Mouse (Mus musculus) kidney, postnatal 0 days (tissue): ENCODE measurements around the gene Brca1. TPM values are rescaled to one million over a fixed set of nuclear protein-coding genes. Genes with fewer than 3 reads are reported as not detected.
A peak's percentile ranks its signal among the peaks of the same experiment; 100 is the strongest.
"Not testable (repeated sequence)": the region's sequence is repeated elsewhere in the genome, so short reads cannot be mapped to it uniquely, and the experiment has no call there.

Experiments used
- ATAC-seq: fragments of 200-750 bp; cut with Nextera tagmentation; replicated peaks from 2 replicates; pipeline ENCODE4 v1.8.0; 2017; ENCODE audit warnings: low read depth, moderate number of reproducible peaks, moderate TSS enrichment, moderate library complexity; ENCODE audit not compliant: low FRiP score
- DNase-seq: peaks from one replicate; pipeline ENCODE4 v3.0.0-alpha.2; 2016; ENCODE audit warnings: low spot score
- H3K27ac ChIP-seq: fragments of 300-500 bp; sonication (generic); 2 replicates; pipeline ENCODE4 v1.5.1; 2014; ENCODE audit warnings: mild to moderate bottlenecking
- H3K27me3 ChIP-seq: fragments of 300-500 bp; sonication (generic); 2 replicates; pipeline ENCODE4 v1.6.1; 2014; ENCODE audit warnings: low read length, mixed read lengths; ENCODE audit not compliant: insufficient read depth
- H3K36me3 ChIP-seq: fragments of 300-500 bp; sonication (generic); 2 replicates; pipeline ENCODE4 v1.6.1; 2014; ENCODE audit warnings: low read length, mixed read lengths; ENCODE audit not compliant: insufficient read depth
- H3K4me1 ChIP-seq: fragments of 300-500 bp; sonication (generic); replicated peaks from 2 replicates; pipeline ENCODE4 v1.6.1; 2014; ENCODE audit warnings: antibody characterized with exemption, low read length, mixed read lengths; ENCODE audit not compliant: insufficient read depth
- H3K4me2 ChIP-seq: fragments of 300-500 bp; sonication (generic); 2 replicates; pipeline ENCODE4 v1.6.1; 2014; ENCODE audit warnings: mild to moderate bottlenecking, low read length, moderate library complexity, mixed read lengths
- H3K4me3 ChIP-seq: fragments of 300-500 bp; sonication (generic); replicated peaks from 2 replicates; pipeline ENCODE4 v1.5.1; 2014; ENCODE audit warnings: low read depth, low read length
- H3K9ac ChIP-seq: fragments of 300-500 bp; sonication (generic); 2 replicates; pipeline ENCODE4 v1.6.1; 2014; ENCODE audit warnings: low read depth, low read length
- H3K9me3 ChIP-seq: fragments of 300-500 bp; sonication (generic); replicated peaks from 2 replicates; pipeline ENCODE4 v1.6.1; 2016; ENCODE audit warnings: low read length, inconsistent platforms, mixed read lengths
- CTCF ChIP-seq: IDR thresholded peaks from 2 replicates; pipeline ENCODE4 v1.5.1; 2016; ENCODE audit warnings: antibody characterized with exemption, low read depth, mild to moderate bottlenecking, moderate library complexity
- WGBS: fragments of 180-500 bp; shearing (Covaris S2); extraction: QIAGEN DNeasy Blood & Tissue Kit; methylation state at CpG from one replicate; pipeline ENCODE4 v1.1.7; 2014; 5-methylcytosine and 5-hydroxymethylcytosine counted together
- polyA plus RNA-seq: library from polyadenylated mRNA; unstranded; fragments of >200 nt; fragmentation: Nextera tagmentation; extraction: Ambion mirVana; gene quantifications from 2 replicates; pipeline ENCODE4 v1.2.1, GENCODE M21; 2015

Brca1 gene
- polyA plus RNA-seq, 1 experiment from 2014 or later, result 4.2 TPM

- DNase-seq, result no peak
- Histone ChIP-seq H3K9me3 (no peaks in the 10 kb centered on the region), H3K27ac (no peak overlapping the region), H3K4me1 (peaks cover 7% of the 10 kb centered on the region; the same call in 1 of the 2 replicates), H3K27me3 (no peaks in the 10 kb centered on the region), H3K4me3 (no peak overlapping the region), H3K4me2 (no peak overlapping the region), H3K9ac (no peak overlapping the region), H3K36me3 (peaks cover 17% of the 10 kb centered on the region)
- no peak for ATAC-seq
- TF ChIP-seq CTCF, result no peak
- WGBS, result 64% methylated on average over 1 of the region's 1 CpGs
Measured at GRCm38 (mm10) chr11:101446319-101446718, 105.4 kb downstream of the Brca1 start.

DNA sequence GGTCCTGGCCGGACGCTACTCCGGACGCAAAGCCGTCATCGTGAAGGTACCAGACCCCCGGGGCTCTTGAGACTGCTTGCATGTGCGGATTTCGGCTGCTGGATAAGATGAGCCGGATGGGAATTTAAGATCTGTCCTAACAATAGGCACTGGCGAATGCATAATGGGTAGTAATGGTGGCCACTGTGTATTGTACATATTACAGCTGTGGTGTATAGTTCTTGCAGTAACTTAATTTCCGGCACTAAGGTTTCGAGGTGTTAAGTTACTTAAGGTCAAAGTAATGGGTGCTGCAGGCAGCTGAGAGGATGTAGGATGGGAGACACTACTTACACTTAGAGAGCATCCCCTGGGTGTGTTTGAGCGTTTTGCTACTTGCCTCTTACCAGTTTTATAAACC, 109.0 kb downstream of the Brca1 start:
- TF ChIP-seq CTCF, result no peak
- ATAC-seq (peak; percentile 0; the same call in 1 of the 2 replicates), DNase-seq (peak; percentile 43)
- peak overlapping the region; percentile 87 for H3K4me3 ChIP-seq
- H3K27ac ChIP-seq, result peak overlapping the region; percentile 92
- H3K9me3 ChIP-seq, result no peaks in the 10 kb centered on the region
- H3K4me1 ChIP-seq, result peaks cover 3% of the 10 kb centered on the region; the same call in 1 of the 2 replicates
- H3K36me3 ChIP-seq, result peaks cover 17% of the 10 kb centered on the region
- no peaks in the 10 kb centered on the region for H3K27me3 ChIP-seq
- H3K4me2 ChIP-seq, result peak overlapping the region; percentile 87
- peak overlapping the region; percentile 95 for H3K9ac ChIP-seq
- WGBS, result 0% methylated on average over 14 of the region's 14 CpGs

DNA sequence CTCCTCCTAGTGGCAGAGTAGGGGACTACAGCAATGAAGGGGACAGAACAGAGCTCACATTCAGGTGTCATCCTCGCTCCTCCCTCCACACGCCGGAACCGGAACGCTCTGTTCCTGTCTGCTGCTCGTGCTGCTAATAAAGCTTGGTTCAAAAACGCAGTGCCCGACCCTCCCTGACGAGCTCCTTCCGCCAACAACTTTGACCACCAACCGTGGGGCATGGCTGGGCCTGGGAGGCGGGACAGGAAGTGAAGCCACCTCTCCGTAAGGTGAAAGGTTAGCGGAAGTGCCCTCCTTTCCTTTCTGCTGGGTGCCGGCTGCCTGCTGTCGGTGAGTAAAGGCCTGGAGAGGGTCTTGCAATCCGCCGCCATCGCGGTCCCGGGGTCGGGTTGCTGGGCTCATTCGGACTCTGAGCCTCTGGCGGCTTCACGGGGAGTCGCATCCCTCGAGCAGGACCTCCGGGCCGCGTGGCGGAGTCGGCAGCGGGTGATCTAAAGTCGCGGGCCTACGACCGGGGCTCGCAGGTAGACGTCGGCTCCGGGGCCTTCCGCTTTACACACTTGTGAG, 109.5 kb downstream of the Brca1 start, which contains the start of gene Rpl27:
TSS of gene Rpl27 (plus strand) at position 172 of the 567 bp plus-strand sequence.
- Histone ChIP-seq H3K27ac (peak within 1 kb of the TSS; percentile 92), H3K9ac (peak within 1 kb of the TSS; percentile 95), H3K4me2 (peak within 1 kb of the TSS; percentile 87), H3K4me1 (peaks cover 3% of the 10 kb centered on the region; the same call in 1 of the 2 replicates), H3K27me3 (no peaks in the 10 kb centered on the region), H3K9me3 (no peaks in the 10 kb centered on the region), H3K36me3 (peaks cover 17% of the 10 kb centered on the region), H3K4me3 (peak within 1 kb of the TSS; percentile 87)
- WGBS, result under 1% methylated on average over 42 of the region's 42 CpGs
- TF ChIP-seq CTCF, result peak; percentile 85; the same call in 1 of the 2 replicates
- DNase-seq, result peak; percentile 100
- ATAC-seq, result peak; percentile 98

- H3K27ac ChIP-seq, H3K9ac ChIP-seq, H3K27me3 ChIP-seq, ATAC-seq, DNase-seq, H3K9me3 ChIP-seq, H3K4me1 ChIP-seq: not testable (repeated sequence)
- Histone ChIP-seq H3K4me3 (peak overlapping the region; percentile 23; the same call in 1 of the 2 replicates), H3K4me2 (peak overlapping the region; percentile 49; the same call in 1 of the 2 replicates), H3K36me3 (peaks cover 17% of the 10 kb centered on the region)
- 36% methylated on average over 15 of the region's 15 CpGs for WGBS
Measured at GRCm38 (mm10) chr11:101441450-101442126, 110.2 kb downstream of the Brca1 start.

Other genes starting within 250 kb of the Brca1 start
- 156 and 165 TPM in 2 replicates for gene Becn1, start 249.7 kb downstream of the Brca1 start, polyA plus RNA-seq
- gene Psme3, start 235.7 kb downstream of the Brca1 start, polyA plus RNA-seq, result 102 and 104 TPM in 2 replicates
- gene Aoc2, start 226.9 kb downstream of the Brca1 start, polyA plus RNA-seq, result 0.37 and 0.58 TPM in 2 replicates
- 1.8 and 2.0 TPM in 2 replicates for gene Aoc3, start 221.3 kb downstream of the Brca1 start, polyA plus RNA-seq
- gene G6pc, start 184.4 kb downstream of the Brca1 start, polyA plus RNA-seq, result 23.2 and 37.0 TPM in 2 replicates
- 58.4 and 66.0 TPM in 2 replicates for gene Aarsd1, start 134.3 kb downstream of the Brca1 start, polyA plus RNA-seq
- gene Gm27029, start 127.2 kb downstream of the Brca1 start, polyA plus RNA-seq, result 4.0 and 4.5 TPM in 2 replicates
- 17.9 and 19.6 TPM in 2 replicates for gene Rundc1, start 126.9 kb downstream of the Brca1 start, polyA plus RNA-seq
- 8.7 and 11.5 TPM in 2 replicates for gene Ptges3l, start 126.6 kb downstream of the Brca1 start, polyA plus RNA-seq
- 396 and 448 TPM in 2 replicates for gene Rpl27, start 109.7 kb downstream of the Brca1 start, polyA plus RNA-seq
- gene Ifi35, start 103.5 kb downstream of the Brca1 start, polyA plus RNA-seq, result 30.0 and 30.8 TPM in 2 replicates
- gene Rnd2, start 87.0 kb downstream of the Brca1 start, polyA plus RNA-seq, result 10.3 and 11.1 TPM in 2 replicates
- 37.7 and 38.6 TPM in 2 replicates for gene Vat1, start 85.7 kb downstream of the Brca1 start, polyA plus RNA-seq
- gene Nbr1, start 194 bp upstream of the Brca1 start, polyA plus RNA-seq, result 62.6 and 63.3 TPM in 2 replicates
- 19.4 and 20.9 TPM in 2 replicates for gene Tmem106a, start 30.3 kb upstream of the Brca1 start, polyA plus RNA-seq
- gene Gm11634, start 47.3 kb upstream of the Brca1 start, polyA plus RNA-seq, result 0.37 TPM in 1 of 2 replicates, not detected in the other
- gene Rdm1, start 75.2 kb upstream of the Brca1 start, polyA plus RNA-seq, result 30.9 and 37.6 TPM in 2 replicates
- gene Arl4d, start 113.6 kb upstream of the Brca1 start, polyA plus RNA-seq, result 7.0 and 7.9 TPM in 2 replicates
- 18.3 and 20.4 TPM in 2 replicates for gene Dhx8, start 181.0 kb upstream of the Brca1 start, polyA plus RNA-seq
- 42.6 and 44.7 TPM in 2 replicates for gene Etv4, start 233.4 kb upstream of the Brca1 start, polyA plus RNA-seq